Mouse (Mus musculus) large intestine, adult 2 months (tissue): ENCODE measurements around the gene Osmr. TPM values are rescaled to one million over a fixed set of nuclear protein-coding genes. Genes with fewer than 3 reads are reported as not detected.
"Not testable (repeated sequence)": the region's sequence is repeated elsewhere in the genome, so short reads cannot be mapped to it uniquely, and the experiment has no call there.

Source experiments
- DNase-seq: peaks from one replicate; pipeline ENCODE4 v3.0.0-alpha.2; 2012; ENCODE audit warnings: low read depth, low spot score
- WGBS: fragments of 180-500 bp; shearing (Covaris S2); methylation state at CpG from one replicate; pipeline ENCODE4 v1.1.7; 2018; 5-methylcytosine and 5-hydroxymethylcytosine counted together
- polyA plus RNA-seq: library from polyadenylated mRNA; depleted of rRNA; stranded (reverse); fragments of >200 nt; gene quantifications from 2 replicates; pipeline ENCODE4 v1.2.3, GENCODE M21; 2012

Gene Osmr
- polyA plus RNA-seq, 1 experiment: 2.8 TPM

GRCm38 (mm10) chr15:6871621-6872359, 3.0 kb downstream of the Osmr start:
- WGBS: 32% methylated on average over 11 of the region's 11 CpGs

DNA sequence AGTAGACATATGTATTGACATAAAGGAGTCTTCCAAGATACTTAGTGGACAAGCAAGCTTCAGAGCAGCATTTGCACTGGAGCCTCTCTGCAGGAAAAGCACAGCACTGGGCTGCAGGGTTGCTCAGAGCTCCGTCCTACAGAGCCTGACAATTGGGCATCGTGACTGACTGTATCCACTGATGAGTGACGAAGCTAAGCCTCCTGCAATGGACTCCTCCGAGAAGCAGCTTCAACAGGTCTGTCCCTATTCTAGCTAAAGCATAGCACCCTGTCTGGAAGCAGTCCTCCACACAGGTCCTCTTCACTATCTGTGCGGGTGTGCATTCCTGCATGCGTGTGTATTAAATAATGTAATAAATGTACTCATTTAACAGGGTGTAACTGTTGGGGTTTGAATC, 7.9 kb downstream of the Osmr start:
- no peak for DNase-seq
- 87% methylated on average over 6 of the region's 6 CpGs for WGBS

More at GRCm38 (mm10) chr15:6871621-6872359, 3.0 kb downstream of the Osmr start:
- no peak for DNase-seq

DNA sequence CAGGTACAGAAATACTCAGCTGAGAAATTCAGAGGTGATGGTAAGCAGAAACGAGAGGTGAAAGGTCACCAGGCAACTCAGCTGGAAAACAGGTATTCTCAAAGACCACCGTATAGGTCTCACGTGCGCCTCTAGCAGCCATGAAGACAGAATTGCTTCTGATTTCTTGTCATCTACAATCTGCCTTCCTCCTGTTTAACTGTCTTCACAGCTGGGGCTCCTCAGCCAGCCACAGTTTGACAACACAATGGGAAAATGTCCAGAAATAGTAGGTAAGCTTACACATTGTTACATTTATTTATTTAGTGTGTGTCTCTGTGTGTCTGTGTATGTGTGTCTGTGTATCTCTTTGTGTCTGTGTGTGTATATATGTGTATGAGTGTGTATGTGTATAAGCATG, 12.6 kb downstream of the Osmr start:
- WGBS: 79% methylated on average over 4 of the region's 4 CpGs
- no peak for DNase-seq

DNA sequence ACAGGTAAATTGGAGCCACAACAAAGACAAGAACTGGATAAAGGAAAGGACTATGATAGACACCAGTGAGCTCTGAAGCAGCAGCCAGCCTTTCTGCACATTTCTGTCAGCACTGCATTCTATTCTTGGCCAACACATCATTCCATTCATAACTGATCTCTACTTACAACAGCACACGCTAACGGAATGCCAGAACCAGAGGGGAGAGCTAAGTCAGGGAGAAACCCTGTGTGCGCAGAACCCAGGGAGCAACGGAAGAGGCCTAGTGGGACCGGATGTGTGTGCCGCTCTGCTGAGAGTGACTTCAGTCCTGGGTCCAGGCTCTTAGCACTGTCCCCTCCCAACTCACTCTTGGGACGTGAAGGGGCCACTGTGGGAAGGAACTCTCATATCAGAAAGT, 13.2 kb downstream of the Osmr start:
- WGBS: 62% methylated on average over 7 of the region's 7 CpGs
- no peak for DNase-seq

GRCm38 (mm10) chr15:6859781-6860180, 15.0 kb downstream of the Osmr start:
- 49% methylated on average over 7 of the region's 7 CpGs for WGBS
- DNase-seq: no peak

DNA sequence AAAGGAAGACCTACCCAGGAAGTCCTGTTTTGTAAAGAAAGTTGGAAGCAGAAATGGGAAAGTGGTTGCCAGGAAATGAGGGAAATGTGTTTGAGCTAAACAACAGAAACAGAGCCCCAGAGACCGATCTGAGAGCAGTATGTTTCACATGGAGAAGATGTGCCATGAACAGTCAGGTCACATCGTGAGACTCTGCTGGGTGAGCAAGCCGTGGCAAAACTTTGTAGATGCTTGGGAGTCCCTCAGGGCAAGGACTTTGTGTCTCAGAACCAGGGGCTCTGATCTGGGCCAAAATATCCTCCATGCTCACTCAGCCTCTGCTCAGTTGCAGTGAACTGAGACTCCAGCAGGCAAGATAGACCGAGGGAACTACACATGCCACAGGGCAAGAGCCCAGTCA, 15.9 kb downstream of the Osmr start:
- 86% methylated on average over 4 of the region's 4 CpGs for WGBS

DNA sequence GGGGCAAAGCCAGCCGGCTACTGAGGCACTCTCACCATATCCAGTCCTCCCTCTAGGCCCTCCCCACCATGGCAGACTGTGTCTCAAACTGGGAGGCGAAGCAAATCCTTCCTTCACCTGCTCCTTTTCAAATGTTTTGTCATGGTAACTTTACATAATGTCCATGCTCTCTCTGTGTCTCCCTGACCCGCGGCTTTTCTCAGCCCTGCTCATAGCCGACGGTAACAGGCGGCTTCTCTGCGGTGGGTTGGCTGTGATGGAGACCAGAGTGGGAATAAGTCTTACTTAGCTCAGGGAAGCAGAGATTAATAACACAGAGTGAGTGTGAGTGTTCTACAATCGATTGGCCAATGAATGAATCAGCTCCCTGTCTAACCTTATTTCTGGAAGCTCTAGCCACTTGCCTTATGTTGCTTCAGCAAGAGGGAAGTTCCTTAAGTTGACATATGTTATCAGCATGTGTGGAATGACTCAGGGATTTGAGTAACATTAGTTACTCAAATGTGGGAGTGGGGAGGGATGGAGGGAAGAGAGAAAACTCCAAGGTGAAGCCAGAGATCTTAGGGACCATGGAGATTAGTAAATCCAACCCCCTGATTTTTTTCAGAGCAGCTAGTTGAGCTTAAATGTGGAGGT, 17.4 kb downstream of the Osmr start:
- WGBS: 88% methylated on average over 9 of the region's 9 CpGs
- DNase-seq: no peak

More for the DNA sequence above, 15.9 kb downstream of the Osmr start:
- DNase-seq: no peak

DNA sequence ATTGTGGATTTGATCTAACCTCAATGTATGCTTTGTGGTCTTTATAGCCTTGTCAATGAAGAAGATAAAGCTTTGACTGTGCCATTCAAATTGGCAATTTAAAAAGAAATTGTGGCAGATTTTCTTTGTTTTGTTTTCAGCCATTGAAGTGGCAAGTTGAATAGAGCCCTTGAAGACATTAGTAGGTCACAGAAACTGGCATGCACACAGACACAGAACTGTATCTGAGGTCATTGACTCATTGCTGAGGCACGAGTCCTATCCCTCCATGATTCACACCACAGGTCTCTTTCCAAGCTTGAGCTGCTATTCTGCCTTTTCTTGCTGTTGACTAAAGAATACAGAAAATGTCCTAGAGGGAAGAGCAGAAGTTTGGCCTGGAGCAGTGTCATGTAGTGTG, 24.9 kb downstream of the Osmr start:
- WGBS: 57% methylated on average over 1 of the region's 1 CpGs
- DNase-seq: no peak

DNA sequence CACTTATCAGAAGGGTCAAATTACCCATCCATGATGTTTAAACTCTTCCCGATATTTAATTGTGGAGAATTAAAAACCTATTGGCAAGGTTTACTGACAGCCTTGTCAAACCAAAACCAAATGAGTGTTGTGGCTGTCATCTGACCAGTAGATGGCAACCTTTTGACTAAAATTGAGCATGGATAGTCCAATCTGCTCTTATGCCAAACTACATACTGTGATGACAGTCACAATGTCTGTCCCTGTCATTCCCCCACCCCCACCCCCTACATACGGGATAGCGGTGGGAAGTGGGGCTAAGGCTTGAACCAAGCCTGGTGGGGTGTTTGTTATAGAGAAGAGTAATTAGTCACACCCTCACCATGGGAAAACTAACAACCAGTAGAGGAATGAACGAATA, 34.6 kb downstream of the Osmr start:
- DNase-seq: no peak
- WGBS: 40% methylated on average over 4 of the region's 4 CpGs

DNA sequence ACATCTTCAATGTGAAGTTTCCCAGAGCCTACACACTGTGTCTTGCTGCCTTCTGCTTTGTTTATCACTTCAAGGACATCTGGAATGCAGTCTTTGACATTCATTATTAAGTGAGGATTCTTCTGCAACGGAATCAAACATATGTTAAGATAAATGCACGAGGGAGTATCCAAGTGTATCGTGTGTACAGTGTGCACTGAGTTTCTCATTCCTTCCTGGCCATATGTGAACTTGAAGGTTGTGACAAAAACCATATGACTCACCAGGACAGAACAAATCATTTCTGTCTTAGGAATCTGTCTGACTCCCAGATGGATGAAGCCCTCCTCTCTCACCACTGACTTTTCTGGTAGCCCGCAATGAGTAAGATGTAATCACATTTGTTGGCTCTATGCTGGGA, 59.0 kb downstream of the Osmr start:
- whole genome bisulfite sequencing: 71% methylated on average over 4 of the region's 4 CpGs
- no peak for DNase-seq

- 97% methylated on average over 8 of the region's 8 CpGs for WGBS
These were observed 73.6 kb downstream of the Osmr start for GRCm38 (mm10) chr15:6801212-6801611.

DNA sequence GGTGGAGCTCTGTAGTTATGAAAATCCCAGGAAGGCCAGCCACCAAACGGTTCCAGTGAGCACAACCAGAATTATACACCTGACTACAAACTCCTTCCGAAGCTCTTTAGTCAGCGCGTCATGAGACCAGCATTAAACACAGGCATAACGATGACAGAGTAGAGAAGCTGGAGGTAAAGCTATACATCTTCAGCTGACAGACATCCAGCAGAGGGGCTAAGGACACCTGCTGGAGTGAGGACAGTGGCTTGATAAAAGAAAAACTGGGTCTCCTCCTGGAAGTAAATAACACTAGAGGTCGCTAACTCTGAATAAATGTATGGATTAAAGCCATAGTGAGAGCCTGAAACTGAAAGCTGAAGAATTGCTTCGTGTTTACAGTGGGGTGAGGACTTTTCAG, 81.9 kb downstream of the Osmr start:
- 86% methylated on average over 7 of the region's 7 CpGs for WGBS
- DNase-seq: no peak

More at GRCm38 (mm10) chr15:6801212-6801611, 73.6 kb downstream of the Osmr start:
- not testable (repeated sequence) for DNase-seq

DNA sequence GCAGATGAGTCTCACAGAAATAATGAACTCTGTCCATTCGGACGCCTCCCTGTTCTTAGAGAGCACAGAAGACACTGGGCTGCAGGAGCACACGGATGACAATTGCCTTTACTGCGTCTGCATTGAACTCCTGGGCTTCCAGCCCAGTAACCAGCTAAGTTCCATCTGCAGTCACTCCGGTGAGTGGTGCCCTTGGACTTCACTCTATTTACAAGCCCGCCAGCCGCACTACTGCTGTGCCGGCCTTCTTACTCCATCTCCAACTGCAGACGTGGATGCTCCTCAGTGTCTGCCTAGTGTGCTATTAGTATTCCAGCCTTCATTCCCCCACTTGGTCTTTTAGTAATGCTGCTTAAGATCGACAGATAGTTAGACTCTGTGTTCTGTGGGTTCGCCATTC, 83.1 kb downstream of the Osmr start:
- DNase-seq: no peak
- 85% methylated on average over 11 of the region's 11 CpGs for WGBS

- 64% methylated on average over 7 of the region's 7 CpGs for WGBS
- no peak for DNase-seq
These were observed 84.8 kb downstream of the Osmr start for GRCm38 (mm10) chr15:6790011-6790410.

- DNase-seq: no peak
- 96% methylated on average over 10 of the region's 10 CpGs for WGBS
These were observed 87.5 kb downstream of the Osmr start for GRCm38 (mm10) chr15:6787236-6787635.

DNA sequence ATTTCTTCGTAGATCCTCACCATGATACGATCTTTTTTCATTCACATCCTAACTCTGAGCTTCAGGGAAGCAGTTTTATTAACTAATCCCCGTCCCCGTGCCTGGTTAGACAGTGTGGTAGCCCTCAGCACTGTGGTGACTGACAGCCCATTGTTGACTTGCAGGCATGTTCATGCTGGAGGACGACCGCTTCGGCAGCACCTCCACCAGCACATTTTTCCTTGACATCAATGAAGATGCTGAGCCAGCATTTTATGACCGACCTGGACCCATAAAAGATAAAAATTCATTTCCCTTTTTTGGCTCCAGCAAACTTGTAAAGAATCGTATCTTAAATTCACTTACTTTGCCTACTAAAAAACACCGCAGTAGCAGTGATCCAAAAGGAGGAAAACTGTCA, 88.6 kb downstream of the Osmr start:
- WGBS: 88% methylated on average over 10 of the region's 10 CpGs
- no peak for DNase-seq

- WGBS: 70% methylated on average over 3 of the region's 3 CpGs
- DNase-seq: no peak
These were observed 102.5 kb downstream of the Osmr start for GRCm38 (mm10) chr15:6772265-6772664.
